Mouse (Mus musculus) limb, embryonic 14.5 days (tissue): ENCODE data around the gene Itpk1. TPM values are rescaled to one million over a fixed set of nuclear protein-coding genes. Genes with fewer than 3 reads are reported as not detected.

Experiments
- ATAC-seq: fragments of 200-750 bp; cut with Nextera tagmentation; 2 replicates; pipeline ENCODE4 v1.8.0; 2017; ENCODE audit warnings: low read depth, moderate number of reproducible peaks, moderate TSS enrichment; ENCODE audit not compliant: low FRiP score
- DNase-seq: peaks from one replicate; pipeline ENCODE4 v3.0.0-alpha.2; 2015; ENCODE audit warnings: low spot score
- H3K27ac ChIP-seq: fragments of 300-500 bp; sonication (generic); replicated peaks from 2 replicates; pipeline ENCODE4 v1.5.1; 2014; ENCODE audit warnings: low read depth, mild to moderate bottlenecking, low read length, moderate library complexity, mixed read lengths
- H3K27me3 ChIP-seq: fragments of 300-500 bp; sonication (generic); 2 replicates; pipeline ENCODE4 v1.6.1; 2014; ENCODE audit warnings: low read length, mixed read lengths; ENCODE audit not compliant: control insufficient read depth, insufficient read depth
- H3K36me3 ChIP-seq: fragments of 300-500 bp; sonication (generic); 2 replicates; pipeline ENCODE4 v1.6.1; 2014; ENCODE audit warnings: mild to moderate bottlenecking, low read length, moderate library complexity, mixed read lengths; ENCODE audit not compliant: control insufficient read depth, insufficient read depth
- H3K4me1 ChIP-seq: fragments of 300-500 bp; sonication (generic); 2 replicates; pipeline ENCODE4 v1.6.1; 2014; ENCODE audit warnings: antibody characterized with exemption, low read length, mixed read lengths; ENCODE audit not compliant: control insufficient read depth, insufficient read depth
- H3K4me2 ChIP-seq: fragments of 300-500 bp; sonication (generic); replicated peaks from 2 replicates; pipeline ENCODE4 v1.6.1; 2014; ENCODE audit warnings: low read depth, mild to moderate bottlenecking, low read length, moderate library complexity; ENCODE audit not compliant: severe bottlenecking
- H3K4me3 ChIP-seq: fragments of 300-500 bp; sonication (generic); replicated peaks from 2 replicates; pipeline ENCODE4 v1.5.1; 2014; ENCODE audit warnings: low read length
- H3K9ac ChIP-seq: fragments of 300-500 bp; sonication (generic); 2 replicates; pipeline ENCODE4 v1.6.1; 2014; ENCODE audit warnings: mild to moderate bottlenecking, low read depth, low read length, moderate library complexity; ENCODE audit not compliant: severe bottlenecking
- H3K9me3 ChIP-seq: fragments of 300-500 bp; sonication (generic); 2 replicates; pipeline ENCODE4 v1.6.1; 2016; ENCODE audit warnings: low read length; ENCODE audit not compliant: control insufficient read depth
- POLR2A ChIP-seq: fragments of 200-500 bp; IDR thresholded peaks from 2 replicates; pipeline ENCODE4 v1.8.0; 2012; ENCODE audit warnings: inconsistent platforms, mild to moderate bottlenecking, moderate library complexity, borderline replicate concordance; ENCODE audit not compliant: insufficient read depth, insufficient read length; ENCODE audit errors: extremely low read depth
- WGBS: fragments of 180-500 bp; shearing (Covaris S2); extraction: QIAGEN DNeasy Blood & Tissue Kit; methylation state at CpG from one replicate; pipeline ENCODE4 v1.1.7; 2014; 5-methylcytosine and 5-hydroxymethylcytosine counted together
- polyA plus RNA-seq, 2 experiments: library from polyadenylated mRNA; depleted of rRNA in 1 of 2; stranded (reverse) in 1 of 2; unstranded in 1 of 2; fragments of >200 nt; fragmentation: Nextera tagmentation in 1 of 2; extraction: Ambion mirVana in 1 of 2; gene quantifications; 2 replicates each; pipeline versions ENCODE4 v1.2.1 to v1.2.3; 2012 to 2014

Itpk1 gene
- polyA plus RNA-seq, 2 experiments: 8.3 to 10.3 TPM

GRCm38 (mm10) chr12:102697381-102697780, 7.3 kb downstream of the Itpk1 start:
- Histone ChIP-seq H3K36me3 (no peaks in the 10 kb centered on the region), H3K4me2 (no peak overlapping the region), H3K9me3 (no peaks in the 10 kb centered on the region), H3K27ac (no peak overlapping the region), H3K4me3 (no peak overlapping the region), H3K9ac (no peak overlapping the region), H3K4me1 (peaks cover 35% of the 10 kb centered on the region), H3K27me3 (no peaks in the 10 kb centered on the region)
- WGBS: 81% methylated on average over 7 of the region's 7 CpGs
- ATAC-seq: no peak
- DNase-seq: no peak
- TF ChIP-seq POLR2A: no peak

DNA sequence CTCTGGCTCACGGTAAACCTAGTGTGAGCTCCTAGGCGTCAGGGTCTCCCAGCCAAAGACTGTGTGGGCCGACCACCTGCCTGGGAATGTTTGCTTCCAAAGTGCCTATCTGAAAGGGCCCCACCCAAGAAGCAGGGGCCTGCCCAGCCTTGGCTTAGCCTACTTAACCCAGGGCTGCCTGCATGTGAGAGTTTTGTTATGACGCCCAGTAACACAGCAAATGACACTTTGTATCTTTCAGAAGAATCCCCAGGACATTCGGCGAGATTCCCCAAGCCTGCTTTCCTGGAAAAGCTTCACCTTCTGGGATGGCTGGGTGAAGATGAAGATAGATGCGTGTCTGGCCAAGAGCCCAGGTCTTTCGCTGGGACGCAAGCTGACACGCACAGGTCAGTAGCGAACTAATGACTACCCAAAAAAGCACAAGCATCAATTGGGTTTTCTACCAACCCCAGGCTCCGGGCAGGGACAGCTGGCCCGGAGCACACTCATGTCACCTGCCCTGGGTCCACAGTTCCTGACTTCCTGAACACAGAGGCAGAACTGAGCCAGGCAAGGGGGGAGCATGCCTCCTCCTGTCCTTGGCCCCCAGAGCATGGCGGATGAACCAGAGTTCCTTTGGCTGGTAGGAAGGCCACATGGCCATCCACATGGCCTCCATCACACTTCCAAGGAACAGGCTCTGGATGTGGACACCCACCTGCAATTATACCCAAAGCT, 7.9 kb downstream of the Itpk1 start:
- H3K9ac ChIP-seq: no peak overlapping the region
- H3K27me3 ChIP-seq: no peaks in the 10 kb centered on the region
- no peak overlapping the region for H3K27ac ChIP-seq
- no peak for TF ChIP-seq POLR2A
- DNase-seq: no peak
- H3K36me3 ChIP-seq: no peaks in the 10 kb centered on the region
- no peak for ATAC-seq
- 87% methylated on average over 14 of the region's 14 CpGs for WGBS
- no peaks in the 10 kb centered on the region for H3K9me3 ChIP-seq
- peaks cover 33% of the 10 kb centered on the region for H3K4me1 ChIP-seq
- H3K4me2 ChIP-seq: no peak overlapping the region
- H3K4me3 ChIP-seq: no peak overlapping the region

- no peak overlapping the region for H3K4me2 ChIP-seq
- H3K36me3 ChIP-seq: no peaks in the 10 kb centered on the region
- H3K27me3 ChIP-seq: no peaks in the 10 kb centered on the region
- ATAC-seq (no peak), DNase-seq (no peak)
- H3K9ac ChIP-seq: no peak overlapping the region
- TF ChIP-seq POLR2A: no peak
- peaks cover 32% of the 10 kb centered on the region for H3K4me1 ChIP-seq
- H3K9me3 ChIP-seq: no peaks in the 10 kb centered on the region
- no peak overlapping the region for H3K27ac ChIP-seq
- no peak overlapping the region for H3K4me3 ChIP-seq
- WGBS: 76% methylated on average over 18 of the region's 18 CpGs
Observed at GRCm38 (mm10) chr12:102695369-102696239, 9.1 kb downstream of the Itpk1 start.

DNA sequence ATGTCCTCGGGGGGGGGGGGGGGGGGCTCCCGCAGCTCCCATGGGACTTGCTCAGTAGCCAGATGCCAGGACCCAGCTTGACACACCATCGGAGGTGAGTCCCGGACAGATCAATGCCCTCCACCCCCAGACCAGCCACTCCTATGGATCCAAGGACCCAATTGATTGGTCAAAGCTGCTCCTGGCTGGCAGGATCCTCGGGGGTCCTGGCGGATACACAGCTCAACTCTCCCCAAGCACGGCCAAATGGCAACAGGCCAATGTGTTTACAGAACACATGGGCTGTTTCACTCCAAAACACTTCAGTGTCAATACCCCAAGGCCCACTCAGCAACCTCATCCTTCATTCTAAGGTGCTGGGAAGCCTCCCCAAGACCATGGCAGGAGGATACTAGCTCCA, 13.0 kb downstream of the Itpk1 start:
- ATAC-seq (no peak), DNase-seq (no peak)
- Histone ChIP-seq H3K9ac (no peak overlapping the region), H3K36me3 (no peaks in the 10 kb centered on the region), H3K9me3 (no peaks in the 10 kb centered on the region), H3K4me3 (no peak overlapping the region), H3K27me3 (no peaks in the 10 kb centered on the region), H3K4me2 (no peak overlapping the region), H3K4me1 (peaks cover 6% of the 10 kb centered on the region; the same call in 1 of the 2 replicates), H3K27ac (no peak overlapping the region)
- 69% methylated on average over 5 of the region's 7 CpGs for WGBS
- no peak for TF ChIP-seq POLR2A

- no peak overlapping the region for H3K9ac ChIP-seq
- ATAC-seq (no peak), DNase-seq (no peak)
- no peak for TF ChIP-seq POLR2A
- H3K27ac ChIP-seq: no peak overlapping the region
- 61% methylated on average over 10 of the region's 11 CpGs for WGBS
- H3K27me3 ChIP-seq: no peaks in the 10 kb centered on the region
- no peaks in the 10 kb centered on the region for H3K36me3 ChIP-seq
- peaks cover 6% of the 10 kb centered on the region; the same call in 1 of the 2 replicates for H3K4me1 ChIP-seq
- no peaks in the 10 kb centered on the region for H3K9me3 ChIP-seq
- H3K4me3 ChIP-seq: no peak overlapping the region
- H3K4me2 ChIP-seq: no peak overlapping the region
Observed at GRCm38 (mm10) chr12:102691180-102691579, 13.6 kb downstream of the Itpk1 start.
